Mouse (Mus musculus) CH12.LX (cell line): Measurements from ENCODE around the gene Ebf3. TPM values are rescaled to one million over a fixed set of nuclear protein-coding genes. Genes with fewer than 3 reads are reported as not detected.

Source experiments
- DNase-seq: peaks from one replicate; pipeline ENCODE4 v3.0.0-alpha.2; 2013; ENCODE audit errors: extremely low read depth
- H3K27ac ChIP-seq: 2 replicates; pipeline ENCODE4 v1.5.1; 2012; ENCODE audit warnings: low read depth, mild to moderate bottlenecking, control low read depth, moderate library complexity; ENCODE audit not compliant: insufficient read depth
- H3K27me3 ChIP-seq: replicated peaks from 2 replicates; pipeline ENCODE3; 2012; ENCODE audit warnings: inconsistent platforms
- H3K36me3 ChIP-seq, 2 experiments: replicated peaks in 1 of 2; 2 replicates each; pipeline versions ENCODE3 to v1.6.1; 2012; ENCODE audit warnings: inconsistent platforms in 1 of 2, low read length in 1 of 2, mild to moderate bottlenecking in 1 of 2, mixed read lengths in 1 of 2, moderate library complexity in 1 of 2; ENCODE audit not compliant: control insufficient read depth in 1 of 2, insufficient read depth in 1 of 2
- H3K4me1 ChIP-seq, 2 experiments: 2 replicates each; pipeline ENCODE4 v1.6.1; 2012; ENCODE audit warnings: inconsistent platforms in 1 of 2, moderate library complexity in 1 of 2; ENCODE audit not compliant: insufficient read depth in 2 of 2, control insufficient read depth in 1 of 2
- H3K4me2 ChIP-seq: 2 replicates; pipeline ENCODE4 v1.6.1; 2012; ENCODE audit warnings: low read depth, mild to moderate bottlenecking, control low read depth; ENCODE audit not compliant: poor library complexity, insufficient read depth, severe bottlenecking
- H3K4me3 ChIP-seq, 3 experiments: fragments of 150-350 bp in 1 of 3; sonication (generic) in 1 of 3; replicated peaks in 1 of 3; 2 replicates each; pipeline versions ENCODE3 to v1.5.1; 2011 to 2012; ENCODE audit warnings: low read depth in 2 of 3, low read length in 2 of 3, mild to moderate bottlenecking in 2 of 3, moderate library complexity in 2 of 3, control low read depth in 1 of 3, improper control_type of control experiment in 1 of 3, inconsistent platforms in 1 of 3, mixed read lengths in 1 of 3; ENCODE audit not compliant: poor library complexity in 1 of 3
- H3K79me2 ChIP-seq: replicated peaks from 2 replicates; pipeline ENCODE4 v1.6.1; 2012; ENCODE audit warnings: mild to moderate bottlenecking, moderate library complexity; ENCODE audit not compliant: control insufficient read depth, poor library complexity, insufficient read depth, severe bottlenecking; ENCODE audit errors: extremely low read depth
- H3K9ac ChIP-seq: 2 replicates; pipeline ENCODE4 v1.6.1; 2012; ENCODE audit warnings: low read depth, mild to moderate bottlenecking, control low read depth, moderate library complexity; ENCODE audit not compliant: insufficient read depth
- H3K9me3 ChIP-seq: replicated peaks from 2 replicates; pipeline ENCODE3; 2012; ENCODE audit warnings: low read length, inconsistent platforms, mixed read lengths
- BHLHE40 ChIP-seq: IDR thresholded peaks from 2 replicates; pipeline ENCODE4 v1.6.1; 2011; ENCODE audit warnings: mild to moderate bottlenecking, low read depth, low read length, improper control_type of control experiment
- CHD2 ChIP-seq: IDR thresholded peaks from 2 replicates; pipeline ENCODE4 v1.6.1; 2011; ENCODE audit warnings: low read length, improper control_type of control experiment
- CTCF ChIP-seq, 2 experiments: IDR thresholded peaks in 1 of 2; conservative IDR thresholded peaks in 1 of 2; 2 replicates each; pipeline ENCODE4 v1.5.1; 2011 to 2012; ENCODE audit warnings: low read depth in 2 of 2, low read length in 2 of 2, improper control_type of control experiment in 1 of 2, inconsistent platforms in 1 of 2, mild to moderate bottlenecking in 1 of 2, moderate library complexity in 1 of 2
- ELF1 ChIP-seq: IDR thresholded peaks from 2 replicates; pipeline ENCODE4 v1.6.1; 2014; ENCODE audit warnings: low read depth, mild to moderate bottlenecking, inconsistent platforms, low read length, improper control_type of control experiment
- ETS1 ChIP-seq: conservative IDR thresholded peaks from 2 replicates; pipeline ENCODE4 v1.6.1; 2012; ENCODE audit warnings: low read depth, mild to moderate bottlenecking, inconsistent platforms, low read length, improper control_type of control experiment, moderate library complexity
- GABPA ChIP-seq: IDR thresholded peaks from 2 replicates; pipeline ENCODE4 v1.6.1; 2012; ENCODE audit warnings: low read depth, low read length, improper control_type of control experiment, inconsistent platforms; ENCODE audit not compliant: insufficient replicate concordance
- IRF4 ChIP-seq: IDR thresholded peaks from 2 replicates; pipeline ENCODE4 v1.6.1; 2014; ENCODE audit warnings: low read depth, mild to moderate bottlenecking, inconsistent platforms, low read length, improper control_type of control experiment
- JUND ChIP-seq: conservative IDR thresholded peaks from 2 replicates; pipeline ENCODE4 v1.6.1; 2011; ENCODE audit warnings: low read depth, low read length, improper control_type of control experiment
- KAT2A ChIP-seq: IDR thresholded peaks from 2 replicates; pipeline ENCODE4 v1.6.1; 2012; ENCODE audit warnings: low read length, improper control_type of control experiment, inconsistent platforms; ENCODE audit not compliant: insufficient replicate concordance
- MAX ChIP-seq: IDR thresholded peaks from 2 replicates; pipeline ENCODE4 v1.6.1; 2011; ENCODE audit warnings: low read length, improper control_type of control experiment
- MEF2A ChIP-seq: IDR thresholded peaks from 2 replicates; pipeline ENCODE4 v1.6.1; 2014; ENCODE audit warnings: low read depth, mild to moderate bottlenecking, inconsistent platforms, low read length, improper control_type of control experiment, borderline replicate concordance
- NELFE ChIP-seq: IDR thresholded peaks from 2 replicates; pipeline ENCODE4 v1.6.1; 2011; ENCODE audit warnings: low read depth, low read length, improper control_type of control experiment
- PAX5 ChIP-seq: IDR thresholded peaks from 2 replicates; pipeline ENCODE4 v1.6.1; 2012; ENCODE audit warnings: low read length, inconsistent platforms, mixed read lengths
- POLR2AphosphoS2 ChIP-seq: IDR thresholded peaks from 2 replicates; pipeline ENCODE4 v1.6.1; 2011; ENCODE audit warnings: low read depth, low read length, improper control_type of control experiment
- RAD21 ChIP-seq: IDR thresholded peaks from 2 replicates; pipeline ENCODE4 v1.6.1; 2011; ENCODE audit warnings: low read depth, mild to moderate bottlenecking, low read length, improper control_type of control experiment, moderate library complexity
- RCOR1 ChIP-seq: conservative IDR thresholded peaks from 2 replicates; pipeline ENCODE4 v1.6.1; 2012; ENCODE audit warnings: low read depth, mild to moderate bottlenecking, inconsistent platforms, low read length, improper control_type of control experiment
- SMC3 ChIP-seq: IDR thresholded peaks from 2 replicates; pipeline ENCODE4 v1.6.1; 2011; ENCODE audit warnings: low read depth, low read length, improper control_type of control experiment
- TCF12 ChIP-seq: IDR thresholded peaks from 2 replicates; pipeline ENCODE4 v1.6.1; 2014; ENCODE audit warnings: low read depth, mild to moderate bottlenecking, inconsistent platforms, low read length, improper control_type of control experiment
- UBTF ChIP-seq: IDR thresholded peaks from 2 replicates; pipeline ENCODE4 v1.6.1; 2012; ENCODE audit warnings: low read depth, mild to moderate bottlenecking, inconsistent platforms, low read length, improper control_type of control experiment, moderate library complexity
- ZKSCAN1 ChIP-seq: IDR thresholded peaks from 2 replicates; pipeline ENCODE4 v1.6.1; 2012; ENCODE audit warnings: low read depth, inconsistent platforms, low read length, improper control_type of control experiment, borderline replicate concordance
- ZMIZ1 ChIP-seq: IDR thresholded peaks from 2 replicates; pipeline ENCODE4 v1.6.1; 2012; ENCODE audit warnings: low read depth, mild to moderate bottlenecking, inconsistent platforms, low read length, improper control_type of control experiment
- ZNF384 ChIP-seq: IDR thresholded peaks from 2 replicates; pipeline ENCODE4 v1.6.1; 2012; ENCODE audit warnings: low read depth, low read length, improper control_type of control experiment, inconsistent platforms
- dilution Hi-C: fragments of 300-500 bp; cut with MboI; formaldehyde crosslinking; loops from 2 replicates; pipeline ENCODE4 v1.14.3; 2020; ENCODE audit warnings: low sequenced_read_pairs; ENCODE audit not compliant: extremely low pct_unique_long_range_greater_than_20kb, extremely low pct_ligation_motif_present
- in situ Hi-C: fragments of 300-500 bp; cut with MboI; formaldehyde crosslinking; loops from 3 replicates; pipeline ENCODE4 v1.14.3; 2019; ENCODE audit warnings: low sequenced_read_pairs, low pct_ligation_motif_present, low pct_unique_long_range_greater_than_20kb, mixed read lengths
- polyA plus RNA-seq: library from polyadenylated mRNA; unstranded; fragments of >175 nt; gene quantifications from 2 replicates; pipeline ENCODE4 v1.2.1, GENCODE M21; 2012; ENCODE audit warnings: low read depth; ENCODE audit not compliant: insufficient read length
- total RNA-seq, 2 experiments: library from RNA; depleted of rRNA; stranded (reverse); fragments of 300-350 nt in 1 of 2; fragments of >200 nt in 1 of 2; gene quantifications; 2 replicates each; pipeline ENCODE4 v1.2.3; 2012 to 2014

Ebf3 gene
- total and polyA plus RNA-seq, 3 experiments, result 0.10 to 0.89 TPM; not detected in 1

DNA sequence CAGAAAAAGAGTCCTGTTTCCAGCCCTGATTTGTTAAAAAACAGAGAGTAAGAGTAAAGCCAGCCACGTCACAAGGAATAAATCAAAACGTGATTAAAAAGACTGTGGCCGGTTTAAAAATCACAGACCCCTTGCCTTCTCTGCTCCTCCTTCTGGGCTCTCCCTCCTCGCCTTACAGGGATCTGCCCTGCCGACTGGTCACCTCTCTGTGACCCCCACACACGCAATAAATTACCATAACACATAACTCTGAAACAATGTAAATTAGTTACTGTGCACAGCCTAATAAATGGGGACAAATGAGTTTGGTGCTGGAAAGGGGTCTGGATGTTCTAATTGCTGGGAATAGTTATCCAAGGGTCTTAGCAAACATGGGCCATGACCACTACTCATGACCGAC lies 17.1 kb downstream of the Ebf3 start:
- no peak overlapping the region for H3K4me3 ChIP-seq
- peaks cover 4% of the 10 kb centered on the region for H3K27me3 ChIP-seq
- H3K27ac ChIP-seq, result no peak overlapping the region
- in situ Hi-C loops, result no loop called here
- TF ChIP-seq ZKSCAN1 (no peak), ELF1 (no peak), CHD2 (no peak), IRF4 (no peak), CTCF (conservative IDR thresholded peaks at IDR 0.05 in 1 of 2, IDR thresholded peaks at IDR 0.05 in 1 of 2; ENCODE audit: low read depth in 2 of 2, low read length in 2 of 2) (no peak), POLR2AphosphoS2 (no peak), BHLHE40 (no peak), MAX (no peak)
- no peak overlapping the region for H3K9ac ChIP-seq
- no peaks in the 10 kb centered on the region for H3K4me1 ChIP-seq
- H3K4me2 ChIP-seq, result no peak overlapping the region
- dilution Hi-C loops, result no loop called here
- DNase-seq, result no peak
- H3K79me2 ChIP-seq, result no peaks in the 10 kb centered on the region
- H3K9me3 ChIP-seq, result no peaks in the 10 kb centered on the region
- no peaks in the 10 kb centered on the region for H3K36me3 ChIP-seq

- Histone ChIP-seq H3K27ac (no peak overlapping the region), H3K4me1 (no peaks in the 10 kb centered on the region), H3K4me3 (no peak overlapping the region), H3K79me2 (no peaks in the 10 kb centered on the region), H3K9me3 (no peaks in the 10 kb centered on the region), H3K36me3 (no peaks in the 10 kb centered on the region), H3K27me3 (peaks cover 9% of the 10 kb centered on the region), H3K9ac (no peak overlapping the region), H3K4me2 (no peak overlapping the region)
- in situ Hi-C loops, result no loop called here
- dilution Hi-C loops, result no loop called here
- DNase-seq, result no peak
- TF ChIP-seq POLR2AphosphoS2 (no peak), ZMIZ1 (no peak), CTCF (conservative IDR thresholded peaks at IDR 0.05 in 1 of 2, IDR thresholded peaks at IDR 0.05 in 1 of 2; ENCODE audit: low read depth in 2 of 2, low read length in 2 of 2) (no peak), ELF1 (no peak), RAD21 (no peak), MEF2A (no peak), ETS1 (no peak), JUND (no peak), RCOR1 (no peak), NELFE (no peak), UBTF (no peak), GABPA (no peak), ZNF384 (no peak), SMC3 (no peak), TCF12 (no peak), PAX5 (no peak), KAT2A (no peak)
These were observed 18.6 kb downstream of the Ebf3 start for GRCm38 (mm10) chr7:137295612-137296011.
